In genomic region chr16:58408062-58408486, GRCm38 (mm10) we compare ENCODE assay signal across 7 mouse cellular contexts. TPM values are rescaled to one million over a fixed set of nuclear protein-coding genes. Genes with fewer than 3 reads are reported as not detected.
DNase-seq lines count a peak whose midpoint lies in the region; ATAC-seq lines count a peak whose summit lies in the region.

Dcbld2 (plus strand) TSS chr16:58408443.

- no peaks in the 10 kb centered on the region for H3K36me3 ChIP-seq in embryonic facial prominence, embryonic 11.5 days (replicated peaks; ENCODE audit: control insufficient read depth, insufficient read depth, low read depth, low read length)
- no peaks in the 10 kb centered on the region for H3K36me3 ChIP-seq in limb, embryonic 10.5 days
- no peaks in the 10 kb centered on the region for H3K36me3 ChIP-seq in midbrain, embryonic 13.5 days

- no peaks in the 10 kb centered on the region for H3K4me1 ChIP-seq in embryonic facial prominence, embryonic 11.5 days (ENCODE audit: control insufficient read depth, insufficient read depth, low read length)
- H3K4me1 ChIP-seq in limb, embryonic 10.5 days = peaks cover 18% of the 10 kb centered on the region
- peaks cover 16% of the 10 kb centered on the region for H3K4me1 ChIP-seq in midbrain, embryonic 13.5 days (replicated peaks)

- H3K4me3 ChIP-seq in embryonic facial prominence, embryonic 11.5 days (ENCODE audit: low read depth, low read length) = peak within 1 kb of the TSS; percentile 87
- peak within 1 kb of the TSS; percentile 91 for H3K4me3 ChIP-seq in limb, embryonic 10.5 days
- H3K4me3 ChIP-seq in midbrain, embryonic 13.5 days (replicated peaks) = peak within 1 kb of the TSS; percentile 95

- H3K9ac ChIP-seq in embryonic facial prominence, embryonic 11.5 days (replicated peaks; ENCODE audit: low read length) = peak within 1 kb of the TSS; percentile 91
- H3K9ac ChIP-seq in midbrain, embryonic 13.5 days (replicated peaks) = peak within 1 kb of the TSS; percentile 88

- H3K27ac ChIP-seq in embryonic facial prominence, embryonic 11.5 days (replicated peaks; ENCODE audit: low read depth, low read length) = peak within 1 kb of the TSS; percentile 59; the same call in 1 of the 2 replicates
- H3K27ac ChIP-seq in limb, embryonic 10.5 days = peak within 1 kb of the TSS; percentile 96
- H3K27ac ChIP-seq in midbrain, embryonic 13.5 days = peak within 1 kb of the TSS; percentile 92

- peak within 1 kb of the TSS; percentile 49 for H3K4me2 ChIP-seq in embryonic facial prominence, embryonic 11.5 days (ENCODE audit: low read depth, low read length)
- H3K4me2 ChIP-seq in midbrain, embryonic 13.5 days (replicated peaks) = peak within 1 kb of the TSS; percentile 79

- peak; percentile 98 for DNase-seq in adrenal gland, postnatal 14 days
- peak; percentile 97 for DNase-seq in embryonic facial prominence, embryonic 11.5 days (ENCODE audit: low spot score)
- peak; percentile 98 for DNase-seq in kidney, adult 11 months
- DNase-seq in limb, embryonic 10.5 days (ENCODE audit: low spot score) = peak; percentile 93
- DNase-seq in spleen, adult 12 weeks (ENCODE audit: low spot score) = peak; percentile 85

- H3K27me3 ChIP-seq in embryonic facial prominence, embryonic 11.5 days (ENCODE audit: control insufficient read depth, insufficient read depth, low read length) = no peaks in the 10 kb centered on the region
- H3K27me3 ChIP-seq in limb, embryonic 10.5 days (ENCODE audit: low read depth, poor library complexity, severe bottlenecking) = no peaks in the 10 kb centered on the region
- H3K27me3 ChIP-seq in midbrain, embryonic 13.5 days = no peaks in the 10 kb centered on the region

- no peaks in the 10 kb centered on the region for H3K9me3 ChIP-seq in embryonic facial prominence, embryonic 11.5 days (replicated peaks; ENCODE audit: control insufficient read depth, low read length)
- H3K9me3 ChIP-seq in limb, embryonic 10.5 days (replicated peaks) = no peaks in the 10 kb centered on the region
- H3K9me3 ChIP-seq in midbrain, embryonic 13.5 days = no peaks in the 10 kb centered on the region

- WGBS in embryonic facial prominence, embryonic 11.5 days = under 1% methylated on average over 24 of the region's 32 CpGs
- WGBS in limb, embryonic 10.5 days = under 1% methylated on average over 32 of the region's 32 CpGs
- WGBS in midbrain, embryonic 13.5 days = under 1% methylated on average over 26 of the region's 32 CpGs

- ATAC-seq in embryonic facial prominence, embryonic 11.5 days (replicated peaks; ENCODE audit: insufficient number of reproducible peaks, low FRiP score, low TSS enrichment, low read depth) = peak; percentile 100
- ATAC-seq in granulocyte monocyte progenitor cell, adult 5-6 weeks (replicated peaks; ENCODE audit: poor library complexity, severe bottlenecking) = peak; percentile 99
- peak; percentile 100 for ATAC-seq in midbrain, embryonic 13.5 days

RNA-seq across cellular contexts. Expression of gene Dcbld2, which starts in this region (rescaled TPM):
- 11.4 and 11.8 TPM in 2 replicates for total RNA-seq in adrenal gland, postnatal 14 days (2021)
- 10.1 and 15.3 TPM in 2 replicates for polyA plus RNA-seq in embryonic facial prominence, embryonic 11.5 days (2014; fragmentation: Nextera tagmentation; extraction: Ambion mirVana)
- total RNA-seq in granulocyte monocyte progenitor cell, adult 5-6 weeks (2014; fragmentation: Nextera tagmentation) = 0.73 and 1.7 TPM in 2 replicates
- 0.09 TPM in 1 of 2 replicates, not detected in the other for total RNA-seq in granulocyte monocyte progenitor cell, adult 5-6 weeks (2017)
- polyA plus RNA-seq in limb, embryonic 10.5 days (2016; fragmentation: Nextera tagmentation; extraction: Ambion mirVana) = 7.0 and 7.3 TPM in 2 replicates
- 6.1 TPM in 2 replicates for polyA plus RNA-seq in midbrain, embryonic 13.5 days (2015; fragmentation: Nextera tagmentation; extraction: Ambion mirVana)

Comparison
In these comparisons a context has a peak if more than half of its experiments do, and no peak if none do; other contexts are left out.
1. Peak in every context shown above with its lines: DNase-seq, ATAC-seq, H3K4me3 ChIP-seq and H3K27ac ChIP-seq.